Mouse (Mus musculus): ENCODE measurements around the gene Gm5169. TPM values are rescaled to one million over a fixed set of nuclear protein-coding genes. Genes with fewer than 3 reads are reported as not detected.
"Not testable (repeated sequence)": the region's sequence is repeated elsewhere in the genome, so short reads cannot be mapped to it uniquely, and the experiment has no call there.

Gene Gm5169
- polyA plus RNA-seq (2012; rRNA removed), result not detected in 2 replicates

DNA sequence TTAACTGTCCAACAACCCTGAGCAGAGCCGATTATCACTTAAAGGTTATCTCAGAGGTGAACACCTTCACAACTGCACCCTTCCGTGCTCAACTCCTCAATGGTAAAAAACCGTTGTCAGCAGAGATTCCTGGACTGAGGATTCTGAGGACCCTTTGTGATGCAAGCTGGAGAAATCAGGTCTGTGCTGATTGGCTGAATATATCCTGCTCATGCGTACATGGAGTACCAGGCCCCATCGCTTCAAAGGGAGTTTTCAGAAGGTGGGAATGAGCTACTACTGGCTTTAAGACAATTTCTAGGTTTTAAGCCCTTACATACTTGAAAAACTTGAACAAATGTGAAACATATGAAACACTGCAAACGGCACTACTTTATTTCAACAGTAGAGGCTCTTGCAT lies at the start of gene Gm5169:
Gene Gm5169 (minus strand): TSS at position 101 of the 400 bp plus-strand sequence.
- not testable (repeated sequence) for H3K27me3 ChIP-seq (ENCODE audit: control insufficient read depth, insufficient read depth, low read length); H3K27ac ChIP-seq (ENCODE audit: control insufficient read depth, insufficient read depth, low read length); H3K4me3 ChIP-seq (ENCODE audit: control insufficient read depth, insufficient read depth, low read length); DNase-seq; H3K36me3 ChIP-seq (ENCODE audit: control insufficient read depth, insufficient read depth, low read length); H3K4me1 ChIP-seq (replicated peaks; ENCODE audit: control insufficient read depth, insufficient read depth, low read length)
- WGBS, result 80% methylated on average over 1 of the region's 6 CpGs

DNA sequence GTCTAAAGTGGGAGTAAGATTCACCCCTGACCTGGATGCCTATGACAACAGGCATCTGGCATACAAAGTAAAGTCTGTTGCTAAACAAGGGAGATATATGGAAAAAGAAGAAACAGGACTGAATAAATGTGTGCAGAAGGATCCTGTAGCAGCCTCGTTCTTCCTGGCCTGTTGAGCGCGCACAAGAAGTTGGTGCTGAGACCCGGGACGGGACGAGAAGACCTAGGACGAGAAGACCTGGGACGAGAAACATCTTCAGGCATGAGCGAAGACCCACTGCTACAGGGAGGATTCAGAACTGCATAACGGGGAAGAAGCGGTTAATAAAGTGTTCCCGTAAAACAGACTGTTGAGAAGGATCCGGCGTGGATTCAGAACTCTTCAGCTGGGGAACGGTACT lies 46.2 kb upstream of the Gm5169 start:
- not testable (repeated sequence) for H3K4me1 ChIP-seq (replicated peaks; ENCODE audit: control insufficient read depth, insufficient read depth, low read length); H3K27ac ChIP-seq (ENCODE audit: control insufficient read depth, insufficient read depth, low read length); DNase-seq; H3K36me3 ChIP-seq (ENCODE audit: control insufficient read depth, insufficient read depth, low read length); H3K4me3 ChIP-seq (ENCODE audit: control insufficient read depth, insufficient read depth, low read length); H3K27me3 ChIP-seq (ENCODE audit: control insufficient read depth, insufficient read depth, low read length)
- 94% methylated on average over 14 of the region's 15 CpGs for WGBS
